Mouse (Mus musculus): ENCODE results near the gene Chka.

GRCm38 (mm10) chr19:3855601-3856000 lies 4.0 kb downstream of the Chka start:
- TF ChIP-seq ZNF384 (IDR thresholded peaks at IDR 0.05; ENCODE audit: low read depth, low read length): no peak
- no peak for TF ChIP-seq HCFC1 (IDR thresholded peaks at IDR 0.05; ENCODE audit: borderline replicate concordance, insufficient read depth, low read length)

Measured in ES-E14 (cell line).